Mouse (Mus musculus) midbrain, postnatal 0 days (tissue): ENCODE measurements around the gene Mtnr1b. TPM values are rescaled to one million over a fixed set of nuclear protein-coding genes. Genes with fewer than 3 reads are reported as not detected.
A peak's percentile ranks its signal among the peaks of the same experiment; 100 is the strongest.

ENCODE experiments used
- ATAC-seq: fragments of 200-750 bp; cut with Nextera tagmentation; 2 replicates; pipeline ENCODE4 v1.8.0; 2017; ENCODE audit warnings: moderate number of reproducible peaks, mild to moderate bottlenecking, moderate TSS enrichment, moderate library complexity; ENCODE audit not compliant: low FRiP score
- DNase-seq: peaks from one replicate; pipeline ENCODE4 v3.0.0-alpha.2; 2015; ENCODE audit warnings: low spot score
- H3K27ac ChIP-seq: fragments of 300-500 bp; sonication (generic); 2 replicates; pipeline ENCODE4 v1.5.1; 2014; ENCODE audit warnings: low read depth, mild to moderate bottlenecking, low read length, mixed read lengths
- H3K27me3 ChIP-seq: fragments of 300-500 bp; sonication (generic); 2 replicates; pipeline ENCODE4 v1.6.1; 2014; ENCODE audit warnings: low read length, control low read depth, mixed read lengths; ENCODE audit not compliant: insufficient read depth
- H3K36me3 ChIP-seq: fragments of 300-500 bp; sonication (generic); 2 replicates; pipeline ENCODE4 v1.6.1; 2014; ENCODE audit warnings: low read length, control low read depth, mixed read lengths; ENCODE audit not compliant: insufficient read depth
- H3K4me1 ChIP-seq: fragments of 300-500 bp; sonication (generic); 2 replicates; pipeline ENCODE4 v1.6.1; 2014; ENCODE audit warnings: mild to moderate bottlenecking, control low read depth, antibody characterized with exemption, low read length, mixed read lengths; ENCODE audit not compliant: insufficient read depth
- H3K4me2 ChIP-seq: fragments of 300-500 bp; sonication (generic); 2 replicates; pipeline ENCODE4 v1.6.1; 2014; ENCODE audit warnings: low read depth, mild to moderate bottlenecking, low read length, mixed read lengths; ENCODE audit not compliant: poor library complexity, severe bottlenecking
- H3K4me3 ChIP-seq: fragments of 300-500 bp; sonication (generic); 2 replicates; pipeline ENCODE4 v1.5.1; 2014; ENCODE audit warnings: low read depth, mild to moderate bottlenecking, low read length, moderate library complexity
- H3K9ac ChIP-seq: fragments of 300-500 bp; sonication (generic); replicated peaks from 2 replicates; pipeline ENCODE4 v1.6.1; 2014; ENCODE audit warnings: mild to moderate bottlenecking, low read length, moderate library complexity, mixed read lengths; ENCODE audit not compliant: poor library complexity, severe bottlenecking
- H3K9me3 ChIP-seq: fragments of 300-500 bp; sonication (generic); 2 replicates; pipeline ENCODE4 v1.6.1; 2016; ENCODE audit warnings: low read length, control low read depth
- CTCF ChIP-seq: IDR thresholded peaks from 2 replicates; pipeline ENCODE4 v1.5.1; 2016; ENCODE audit warnings: antibody characterized with exemption, mild to moderate bottlenecking
- WGBS: fragments of 180-500 bp; shearing (Covaris S2); extraction: QIAGEN DNeasy Blood & Tissue Kit; methylation state at CpG from one replicate; pipeline ENCODE4 v1.1.7; 2014; 5-methylcytosine and 5-hydroxymethylcytosine counted together
- polyA plus RNA-seq: library from polyadenylated mRNA; unstranded; fragments of >200 nt; fragmentation: Nextera tagmentation; extraction: Ambion mirVana; gene quantifications from 2 replicates; pipeline ENCODE4 v1.2.1, GENCODE M21; 2015
- total RNA-seq: library from RNA; depleted of rRNA; stranded (reverse); fragments of >200 nt; gene quantifications from 2 replicates; pipeline ENCODE4 v1.2.3, GENCODE M21; 2014

The Mtnr1b gene
- total and polyA plus RNA-seq, 2 experiments from 2014 or later = not detected

DNA sequence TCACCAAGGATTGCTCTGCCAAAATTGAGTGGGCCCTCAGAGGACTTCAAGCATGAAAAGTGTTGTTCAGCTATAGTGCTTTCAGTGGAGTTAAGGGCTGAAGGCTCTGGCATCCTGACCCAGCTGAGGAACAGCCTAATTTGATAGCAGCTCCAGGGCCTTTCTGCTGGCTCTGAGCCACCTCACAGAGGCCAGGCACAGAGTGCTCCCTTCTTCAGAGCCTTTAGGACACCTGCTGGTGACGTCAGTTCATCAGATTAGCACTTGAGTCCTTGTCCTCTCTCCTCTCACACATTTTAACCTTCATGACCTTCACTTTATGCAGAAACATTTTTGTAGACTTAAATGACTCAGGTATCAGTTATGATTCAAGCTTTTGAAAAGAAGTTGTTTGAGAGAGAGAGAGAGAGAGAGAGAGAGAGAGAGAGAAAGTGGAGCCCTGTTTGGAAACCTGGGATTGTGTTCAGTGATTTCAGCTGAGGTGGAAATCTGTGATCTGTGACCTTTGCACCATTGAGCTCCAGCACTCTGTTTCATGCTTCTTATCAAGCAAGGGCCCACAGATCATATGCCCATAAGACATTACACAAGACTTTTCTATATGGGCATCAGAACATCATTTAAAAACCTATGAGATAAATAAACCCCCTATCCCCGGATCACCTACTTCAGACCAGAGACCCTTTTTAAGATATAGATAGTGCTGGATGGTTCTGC, 35.2 kb upstream of the Mtnr1b start:
- no peak overlapping the region for H3K4me3 ChIP-seq
- DNase-seq (no peak), ATAC-seq (no peak)
- H3K4me1 ChIP-seq = no peaks in the 10 kb centered on the region
- no peak overlapping the region for H3K9ac ChIP-seq
- no peaks in the 10 kb centered on the region for H3K9me3 ChIP-seq
- H3K36me3 ChIP-seq = peaks cover under 1% of the 10 kb centered on the region; the same call in 1 of the 2 replicates
- no peak for TF ChIP-seq CTCF
- no peaks in the 10 kb centered on the region for H3K27me3 ChIP-seq
- 68% methylated on average over 2 of the region's 2 CpGs for WGBS
- H3K27ac ChIP-seq = no peak overlapping the region
- H3K4me2 ChIP-seq = no peak overlapping the region

DNA sequence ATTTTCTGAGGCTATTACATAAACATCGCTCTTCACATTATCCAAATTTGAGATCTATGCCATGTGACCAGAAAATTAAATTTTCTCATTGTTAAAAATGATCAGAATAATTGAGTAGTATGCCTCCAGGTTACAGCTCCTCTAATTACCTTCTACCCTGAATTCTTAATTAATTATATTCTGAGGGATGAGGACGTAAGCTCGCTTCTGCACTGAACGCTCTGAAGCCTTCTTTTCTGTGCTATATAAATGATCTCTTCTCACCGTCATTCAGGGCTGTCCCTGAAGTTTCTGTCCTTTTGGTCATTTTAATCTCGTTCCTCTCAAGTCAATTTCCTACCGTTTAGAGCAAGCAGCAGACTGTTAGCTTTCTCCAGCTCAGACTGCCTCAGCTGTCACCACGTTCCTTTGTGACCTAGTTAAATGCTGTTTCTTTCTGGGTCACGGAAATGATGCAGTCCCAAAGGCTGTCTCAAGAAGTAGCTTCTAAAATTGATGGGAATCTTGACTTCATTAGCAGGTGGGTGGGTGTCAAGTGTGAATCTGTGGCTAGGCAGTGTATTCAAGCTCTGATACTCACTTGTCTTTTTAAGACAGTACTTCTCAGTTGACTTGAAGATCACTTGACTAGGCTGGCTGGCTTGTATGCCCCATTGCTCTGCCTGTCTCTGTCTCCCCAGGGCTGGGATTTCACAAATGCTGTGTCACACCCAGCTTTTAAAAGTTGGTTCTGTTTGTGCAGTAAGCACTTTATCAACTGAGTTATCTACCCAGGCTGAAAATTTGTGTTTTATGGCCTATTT, 29.8 kb upstream of the Mtnr1b start:
- Histone ChIP-seq H3K36me3 (no peaks in the 10 kb centered on the region), H3K4me3 (no peak overlapping the region), H3K4me1 (no peaks in the 10 kb centered on the region), H3K27ac (no peak overlapping the region), H3K27me3 (no peaks in the 10 kb centered on the region), H3K4me2 (no peak overlapping the region), H3K9ac (no peak overlapping the region), H3K9me3 (no peaks in the 10 kb centered on the region)
- WGBS = 29% methylated on average over 9 of the region's 9 CpGs
- DNase-seq (peak; percentile 32), ATAC-seq (peak; percentile 63; the same call in 1 of the 2 replicates)
- no peak for TF ChIP-seq CTCF

DNA sequence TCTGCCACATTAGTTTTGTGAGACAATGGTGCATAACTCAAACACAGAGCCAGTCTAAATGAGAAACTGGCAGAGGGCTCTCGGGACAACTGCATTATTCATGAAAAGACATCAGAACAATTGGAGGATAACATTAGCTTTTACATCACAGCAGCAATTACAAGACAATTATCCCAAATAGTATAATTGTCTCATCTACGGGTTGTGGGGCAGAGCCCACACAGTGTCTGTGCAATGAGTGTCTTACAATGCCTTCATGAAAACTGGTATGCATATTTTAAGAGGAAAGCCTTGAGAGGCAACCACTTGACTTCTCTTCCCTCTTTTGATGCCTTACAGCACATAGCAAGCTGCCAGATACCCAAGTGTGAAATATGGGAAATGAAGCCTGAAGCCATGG, 23.8 kb upstream of the Mtnr1b start:
- Histone ChIP-seq H3K4me2 (no peak overlapping the region), H3K9ac (no peak overlapping the region), H3K9me3 (no peaks in the 10 kb centered on the region), H3K36me3 (no peaks in the 10 kb centered on the region), H3K27ac (no peak overlapping the region), H3K27me3 (no peaks in the 10 kb centered on the region), H3K4me1 (no peaks in the 10 kb centered on the region), H3K4me3 (no peak overlapping the region)
- WGBS = 51% methylated on average over 2 of the region's 2 CpGs
- DNase-seq (no peak), ATAC-seq (no peak)
- no peak for TF ChIP-seq CTCF

DNA sequence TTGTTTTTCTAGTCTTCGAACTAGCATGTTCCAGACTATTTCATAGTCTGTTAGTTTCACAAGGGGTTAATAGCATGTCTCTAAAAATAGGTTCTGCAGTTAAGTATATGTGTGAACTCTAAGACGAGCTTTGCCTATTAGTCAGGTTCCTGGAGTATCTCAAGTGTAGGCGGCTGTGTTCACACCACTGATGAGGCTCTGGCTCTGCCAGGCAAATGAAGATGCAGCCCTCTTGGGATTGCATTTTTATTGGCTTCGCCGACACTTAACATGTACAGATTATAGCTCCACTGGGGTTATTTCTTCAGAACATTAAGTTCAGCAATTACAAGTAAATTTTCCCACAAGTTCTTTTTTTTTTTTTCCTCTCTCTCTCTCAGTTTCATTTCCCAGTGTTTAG, 12.4 kb upstream of the Mtnr1b start:
- no peak overlapping the region for H3K4me2 ChIP-seq
- ATAC-seq (no peak), DNase-seq (peak; percentile 32)
- H3K9me3 ChIP-seq = no peaks in the 10 kb centered on the region
- no peak overlapping the region for H3K4me3 ChIP-seq
- H3K4me1 ChIP-seq = no peaks in the 10 kb centered on the region
- H3K36me3 ChIP-seq = no peaks in the 10 kb centered on the region
- no peaks in the 10 kb centered on the region for H3K27me3 ChIP-seq
- no peak overlapping the region for H3K9ac ChIP-seq
- 70% methylated on average over 5 of the region's 5 CpGs for WGBS
- no peak for TF ChIP-seq CTCF
- no peak overlapping the region for H3K27ac ChIP-seq

DNA sequence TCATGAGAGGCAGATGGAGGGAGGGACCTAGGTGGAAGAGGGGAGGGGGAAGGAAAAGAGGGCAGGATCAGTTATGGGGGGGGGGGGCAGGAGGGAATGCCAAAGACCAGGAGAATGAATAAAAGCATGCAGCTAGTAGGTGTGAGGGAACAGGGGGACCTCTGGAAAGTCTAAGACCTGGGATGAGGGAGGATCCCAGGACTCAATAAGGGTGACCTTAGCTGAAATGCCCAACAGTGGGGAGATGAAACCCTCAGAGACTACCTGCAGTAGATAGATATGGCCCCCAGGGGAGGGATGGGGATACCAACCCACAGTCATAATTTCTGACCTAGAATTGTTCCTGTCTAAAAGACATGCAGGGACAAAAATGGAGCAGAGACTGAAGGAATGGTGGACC, 6.4 kb upstream of the Mtnr1b start:
- TF ChIP-seq CTCF = no peak
- Histone ChIP-seq H3K27me3 (no peaks in the 10 kb centered on the region), H3K9me3 (no peaks in the 10 kb centered on the region), H3K36me3 (no peaks in the 10 kb centered on the region), H3K4me1 (no peaks in the 10 kb centered on the region), H3K4me2 (no peak overlapping the region), H3K27ac (no peak overlapping the region), H3K9ac (no peak overlapping the region), H3K4me3 (no peak overlapping the region)
- DNase-seq (no peak), ATAC-seq (0 out of 2 replicates have a peak, but pooled peaks have one; percentile 23)

DNA sequence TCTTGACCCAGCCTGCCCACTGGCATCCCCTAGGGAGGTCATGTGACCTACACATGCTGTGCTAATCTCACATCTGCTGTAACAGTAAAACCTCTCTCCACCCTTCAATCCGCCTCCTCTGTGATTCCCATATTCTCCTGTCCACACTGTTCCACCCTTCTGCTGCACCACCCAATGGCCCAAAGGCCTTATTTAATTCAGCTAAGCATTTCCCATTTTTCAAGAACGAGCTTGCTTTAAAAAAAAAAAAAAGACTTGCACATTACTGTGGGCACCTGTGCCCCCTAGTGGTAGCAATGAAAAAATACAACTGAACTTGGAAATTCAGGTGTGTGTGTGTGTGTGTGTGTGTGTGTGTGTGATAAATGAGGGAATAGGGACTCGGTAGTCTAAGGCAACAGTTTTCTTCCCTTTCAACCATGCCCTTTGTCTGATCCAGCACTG, 5.8 kb upstream of the Mtnr1b start:
- H3K4me3 ChIP-seq = no peak overlapping the region
- no peak overlapping the region for H3K4me2 ChIP-seq
- H3K27me3 ChIP-seq = no peaks in the 10 kb centered on the region
- no peaks in the 10 kb centered on the region for H3K4me1 ChIP-seq
- DNase-seq (peak; percentile 63), ATAC-seq (peak; percentile 62; the same call in 1 of the 2 replicates)
- H3K9me3 ChIP-seq = no peaks in the 10 kb centered on the region
- H3K9ac ChIP-seq = no peak overlapping the region
- 26% methylated on average over 3 of the region's 3 CpGs for WGBS
- H3K27ac ChIP-seq = no peak overlapping the region
- no peaks in the 10 kb centered on the region for H3K36me3 ChIP-seq
- TF ChIP-seq CTCF = peak; percentile 84
